Mouse (Mus musculus) ES-Bruce4 (cell line): ENCODE measurements around the gene Pcdh9. TPM values are rescaled to one million over a fixed set of nuclear protein-coding genes. Genes with fewer than 3 reads are reported as not detected.

ENCODE experiments used
- H3K27ac ChIP-seq: 2 replicates; pipeline ENCODE4 v1.5.1; 2012; ENCODE audit warnings: low read length, inconsistent platforms; ENCODE audit not compliant: insufficient read depth
- H3K27me3 ChIP-seq: 2 replicates; pipeline ENCODE4 v1.6.1; 2012; ENCODE audit warnings: mild to moderate bottlenecking, low read length, inconsistent platforms; ENCODE audit not compliant: control insufficient read depth, poor library complexity, insufficient read depth, severe bottlenecking
- H3K36me3 ChIP-seq: 2 replicates; pipeline ENCODE4 v1.6.1; 2012; ENCODE audit warnings: inconsistent platforms, mild to moderate bottlenecking, low read length, moderate library complexity; ENCODE audit not compliant: control insufficient read depth, poor library complexity, insufficient read depth, severe bottlenecking
- H3K4me1 ChIP-seq: one replicate; pipeline ENCODE4 v1.8.1; 2011; ENCODE audit warnings: low read length; ENCODE audit not compliant: control insufficient read depth, insufficient read depth
- H3K4me3 ChIP-seq: 2 replicates; pipeline ENCODE4 v1.5.1; 2011; ENCODE audit warnings: low read depth, mild to moderate bottlenecking, low read length
- H3K9ac ChIP-seq: 2 replicates; pipeline ENCODE4 v1.6.1; 2012; ENCODE audit warnings: low read depth, mild to moderate bottlenecking, inconsistent platforms; ENCODE audit not compliant: poor library complexity, severe bottlenecking
- H3K9me3 ChIP-seq: replicated peaks from 2 replicates; pipeline ENCODE4 v1.6.1; 2012; ENCODE audit warnings: mild to moderate bottlenecking, low read length, inconsistent platforms; ENCODE audit not compliant: control insufficient read depth, poor library complexity, insufficient read depth, severe bottlenecking
- CTCF ChIP-seq: IDR thresholded peaks from one replicate; pipeline ENCODE4 v1.8.1; 2011; ENCODE audit warnings: low read depth, low read length
- EP300 ChIP-seq: IDR thresholded peaks from 2 replicates; pipeline ENCODE4 v1.6.1; 2011; ENCODE audit warnings: low read depth, low read length; ENCODE audit not compliant: insufficient read depth
- POLR2A ChIP-seq: IDR thresholded peaks from one replicate; pipeline ENCODE4 v1.8.1; 2011; ENCODE audit warnings: low read length; ENCODE audit not compliant: insufficient read depth
- polyA plus RNA-seq: library from polyadenylated mRNA; stranded (reverse); fragments of >200 nt; gene quantifications from 2 replicates; pipeline ENCODE4 v1.2.4, GENCODE M21; 2011; ENCODE audit warnings: low read depth; ENCODE audit not compliant: missing spikeins, insufficient read depth, insufficient read length

Pcdh9 gene
- polyA plus RNA-seq, 1 experiment, result 0.12 TPM

DNA sequence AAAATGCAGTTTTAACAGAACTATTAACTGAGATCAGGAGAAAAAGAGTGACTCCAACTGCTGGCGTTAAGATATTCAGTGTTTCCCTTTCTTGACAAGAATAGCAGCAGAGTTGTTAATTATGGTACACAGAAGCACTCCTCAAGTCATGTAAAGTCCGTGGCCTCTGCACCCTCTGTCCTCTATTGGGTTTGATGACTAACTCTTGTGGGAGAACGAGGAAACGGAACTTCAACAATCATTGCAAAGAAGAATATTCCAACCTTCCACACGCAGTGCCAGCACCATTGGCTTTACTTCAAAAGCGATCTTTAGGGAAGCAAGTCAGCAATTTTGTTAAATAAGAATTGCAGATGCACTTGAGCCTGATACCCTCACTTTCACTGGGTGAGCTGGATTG is 849.9 kb downstream of the Pcdh9 start:
- Histone ChIP-seq H3K27me3 (no peaks in the 10 kb centered on the region), H3K4me1 (no peaks in the 10 kb centered on the region), H3K27ac (no peak overlapping the region), H3K9me3 (no peaks in the 10 kb centered on the region), H3K36me3 (no peaks in the 10 kb centered on the region), H3K9ac (no peak overlapping the region), H3K4me3 (no peak overlapping the region)
- TF ChIP-seq CTCF (no peak), POLR2A (no peak), EP300 (no peak)

DNA sequence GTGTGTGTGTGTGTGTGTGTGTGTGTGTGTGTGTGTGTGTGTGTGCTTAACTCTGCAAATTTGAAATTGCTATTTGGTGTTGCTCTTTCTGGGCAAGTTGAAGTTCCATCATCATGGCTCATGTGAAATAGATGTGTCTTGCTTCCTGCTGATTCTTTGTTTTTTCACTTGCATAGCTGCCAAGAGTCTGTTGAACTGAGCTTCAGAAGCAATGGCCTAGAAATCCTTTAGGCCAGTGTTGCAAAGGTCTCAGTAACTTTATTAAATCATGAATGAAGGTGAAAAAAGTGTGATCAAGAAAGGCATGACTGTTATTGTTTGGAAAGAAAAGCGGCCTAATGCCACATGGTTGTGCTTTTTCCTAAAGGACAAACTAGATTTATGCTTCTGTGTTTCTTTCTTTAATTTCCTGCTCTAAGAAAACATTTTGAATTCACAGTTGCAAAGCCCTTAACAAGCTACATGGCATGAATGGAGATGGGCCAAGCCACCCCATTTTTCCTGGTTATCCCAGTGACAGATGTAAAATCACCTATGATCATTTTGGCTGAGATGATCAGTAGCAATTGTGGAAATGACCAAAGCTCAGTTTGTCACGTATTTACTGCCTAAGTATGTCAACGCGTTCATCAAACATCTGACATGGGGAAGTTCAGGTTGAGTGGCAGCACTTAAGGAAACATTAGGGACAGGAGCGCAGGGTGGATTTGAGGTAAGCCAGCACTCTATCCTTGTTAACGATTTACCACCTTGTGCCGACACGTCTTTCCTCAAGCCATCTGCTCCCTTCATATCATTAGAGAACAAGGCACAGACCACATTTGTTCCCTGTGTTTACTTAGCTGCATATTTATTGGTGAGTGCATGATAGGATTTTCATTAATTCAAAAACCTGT is 850.9 kb downstream of the Pcdh9 start:
- Histone ChIP-seq H3K27ac (no peak overlapping the region), H3K4me1 (no peaks in the 10 kb centered on the region), H3K36me3 (no peaks in the 10 kb centered on the region), H3K9ac (no peak overlapping the region), H3K4me3 (no peak overlapping the region), H3K9me3 (no peaks in the 10 kb centered on the region), H3K27me3 (no peaks in the 10 kb centered on the region)
- TF ChIP-seq EP300 (no peak), POLR2A (no peak), CTCF (no peak)

DNA sequence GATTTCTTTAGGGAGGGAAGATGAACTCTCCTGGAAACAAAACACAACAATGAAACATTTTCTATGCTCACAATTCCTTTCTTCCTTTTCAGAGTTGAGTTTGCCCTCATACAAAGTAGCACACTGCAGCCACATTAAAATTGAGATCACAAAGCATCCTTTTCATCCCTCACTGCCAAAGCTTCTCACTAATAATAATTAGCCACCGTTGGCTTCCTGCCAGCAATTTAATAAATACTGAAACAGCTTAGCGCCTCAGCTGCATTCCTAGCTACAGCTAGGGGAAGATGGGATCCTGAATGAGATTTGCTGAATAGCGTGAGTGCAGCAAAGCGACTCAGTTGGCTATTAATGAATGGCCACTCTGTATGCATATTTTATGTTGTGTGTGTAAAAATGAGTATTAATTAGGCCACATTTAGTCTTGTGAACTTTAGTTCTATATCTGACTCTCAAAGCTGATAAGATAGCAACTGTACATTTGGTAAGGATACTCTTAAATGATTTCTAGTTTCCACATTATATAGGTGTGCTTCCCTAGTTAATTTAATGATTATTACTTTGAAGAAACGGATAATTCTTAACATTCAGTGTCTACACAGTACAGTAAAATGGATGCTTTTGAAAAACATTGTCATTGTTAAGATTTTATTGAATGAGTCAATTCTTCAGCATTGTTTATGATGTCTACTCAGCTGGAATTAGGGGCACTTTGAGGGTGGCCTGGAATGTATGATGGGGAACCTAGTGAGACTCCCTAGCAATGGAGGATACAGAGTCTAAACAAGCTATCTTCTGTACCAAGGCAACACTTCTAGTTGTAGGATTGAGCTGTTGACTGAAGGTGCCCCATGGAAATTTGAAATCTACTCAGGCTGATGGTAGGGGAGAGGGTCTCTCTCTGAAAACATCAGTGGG is 881.1 kb downstream of the Pcdh9 start:
- Histone ChIP-seq H3K36me3 (no peaks in the 10 kb centered on the region), H3K27me3 (no peaks in the 10 kb centered on the region; the same call in 1 of the 2 replicates), H3K4me3 (no peak overlapping the region), H3K9ac (no peak overlapping the region), H3K27ac (no peak overlapping the region), H3K9me3 (no peaks in the 10 kb centered on the region), H3K4me1 (no peaks in the 10 kb centered on the region)
- TF ChIP-seq EP300, result no peak
- no peak for TF ChIP-seq CTCF
- TF ChIP-seq POLR2A, result no peak
